33 mouse cellular contexts compared by ENCODE assay signal in genomic region chr2:26599965-26600364, GRCm38 (mm10). TPM values are rescaled to one million over a fixed set of nuclear protein-coding genes. Genes with fewer than 3 reads are reported as not detected.
DNase-seq lines count a peak whose midpoint lies in the region; ATAC-seq and TF ChIP-seq lines count a peak whose summit lies in the region.
"Had no signal": no experiment of that assay in that cellular context is flagged by ENCODE, and none has a peak within 500 bp of the region (broad histone marks: within the 10 kb centered on the region; RNA-seq: fewer than 3 reads in every experiment).

No protein-coding gene starts in this region.

- TF ChIP-seq CTCF in bone marrow, adult 2 months (IDR thresholded peaks at IDR 0.05; ENCODE audit: control insufficient read depth, insufficient read depth, low read length), result no peak
- no peak for TF ChIP-seq CTCF in liver, embryonic 14.5 days (IDR thresholded peaks at IDR 0.05; ENCODE audit: low read depth)

- no peak overlapping the region for H3K4me3 ChIP-seq in bone marrow, adult 2 months (replicated peaks; ENCODE audit: control insufficient read depth, low read depth, low read length)
- no peak overlapping the region for H3K4me3 ChIP-seq in liver, embryonic 14.5 days (ENCODE audit: insufficient read depth in 1 of 2, low read depth in 2 of 2, low read length in 2 of 2)
- H3K4me3 ChIP-seq: embryonic facial prominence, embryonic 10.5 days; heart, adult 2 months; hindbrain, embryonic 12.5 days; limb, embryonic 10.5 days; myocyte; neural tube, embryonic 13.5 days had no signal

- peaks cover 8% of the 10 kb centered on the region for H3K4me1 ChIP-seq in bone marrow, adult 2 months (ENCODE audit: control insufficient read depth, insufficient read depth, low read length)
- peaks cover 0 to 21% of the 10 kb centered on the region in 2 experiments; a peak in 2 of 4 replicates for H3K4me1 ChIP-seq in liver, embryonic 14.5 days (replicated peaks; ENCODE audit: control insufficient read depth in 2 of 2, insufficient read depth in 2 of 2, low read length in 1 of 2)

- H3K9ac ChIP-seq in liver, embryonic 14.5 days (replicated peaks), result no peak overlapping the region
- H3K9ac ChIP-seq: hindbrain, embryonic 12.5 days; neural tube, embryonic 13.5 days had no signal

- WGBS in bone marrow, adult 2 months, result 69% methylated on average over 4 of the region's 4 CpGs
- WGBS in liver, embryonic 14.5 days (ENCODE audit: insufficient replicate concordance), result 59% methylated on average over 4 of the region's 4 CpGs

- TF ChIP-seq EP300 in liver, embryonic 14.5 days (IDR thresholded peaks at IDR 0.05; ENCODE audit: low read depth), result no peak

- peak; percentile 36 for DNase-seq in adrenal gland, adult 2 months
- no peak for DNase-seq in adrenal gland, postnatal 25 days
- DNase-seq in kidney, adult 8-10 months, result peak; percentile 55 to 59
- no peak for DNase-seq in kidney, postnatal 4 days
- no peak for DNase-seq in liver, embryonic 14.5 days (ENCODE audit: low read depth in 3 of 3, low spot score in 3 of 3)
- no peak for DNase-seq in left cerebral cortex, adult 9 months (ENCODE audit: low spot score in 2 of 2)
- no peak for DNase-seq in layer of hippocampus, postnatal 25 days (ENCODE audit: extremely low spot score in 1 of 2, low spot score in 1 of 2)
- DNase-seq: cerebellum, adult 11-12 months; cerebellum, postnatal 10 days; gastrocnemius, postnatal 25 days; layer of hippocampus, adult 9-11 months; lung, adult 18-20 months; lung, postnatal 14 days; midbrain, embryonic 14.5 days; retina, postnatal 1 day; right cerebral cortex, postnatal 25 days; thymus, postnatal 25 days had no signal

- peaks cover 7% of the 10 kb centered on the region for H3K27me3 ChIP-seq in liver, embryonic 14.5 days (ENCODE audit: control insufficient read depth, insufficient read depth, low read length)

- ATAC-seq in liver, embryonic 14.5 days (ENCODE audit: insufficient read depth), result no peak
- ATAC-seq: forebrain, embryonic 16.5 days had no signal

- TF ChIP-seq POLR2A in bone marrow, adult 2 months (IDR thresholded peaks at IDR 0.05; ENCODE audit: borderline replicate concordance, control insufficient read depth, low read depth, low read length), result no peak

- H3K9me3 ChIP-seq in liver, embryonic 14.5 days (ENCODE audit: control insufficient read depth, low read length), result no peaks in the 10 kb centered on the region
- H3K9me3 ChIP-seq: embryonic facial prominence, embryonic 10.5 days; hindbrain, embryonic 12.5 days; limb, embryonic 10.5 days; neural tube, embryonic 13.5 days had no signal

- H3K4me2 ChIP-seq in liver, embryonic 14.5 days (ENCODE audit: low read depth), result no peak overlapping the region
- H3K4me2 ChIP-seq: hindbrain, embryonic 12.5 days; neural tube, embryonic 13.5 days had no signal

- H3K36me3 ChIP-seq in liver, embryonic 14.5 days (replicated peaks; ENCODE audit: control insufficient read depth, insufficient read depth, low read depth), result no peaks in the 10 kb centered on the region
- H3K36me3 ChIP-seq: limb, embryonic 10.5 days; neural tube, embryonic 13.5 days had no signal

- H3K27ac ChIP-seq in bone marrow, adult 2 months (ENCODE audit: control insufficient read depth, insufficient read depth, low read depth, low read length, poor library complexity), result peak overlapping the region; percentile 22
- peak overlapping the region; percentile 9; the same call in 1 of the 2 replicates for H3K27ac ChIP-seq in liver, embryonic 14.5 days
- H3K27ac ChIP-seq: embryonic facial prominence, embryonic 10.5 days; heart, adult 2 months; hindbrain, embryonic 12.5 days; limb, embryonic 10.5 days; neural tube, embryonic 13.5 days had no signal

RNA-seq across cellular contexts. Expression of gene Agpat2, which starts 4.3 kb away (rescaled TPM):
- total RNA-seq in adrenal gland, adult 2 months (2021), result 100 to 1,000 TPM; 469 to 591 TPM
- polyA plus RNA-seq in adrenal gland, adult 2 months (2012; rRNA removed), result 584 and 714 TPM in 2 replicates
- total RNA-seq in adrenal gland, postnatal 25 days (2021), result 290 and 352 TPM in 2 replicates
- polyA plus RNA-seq in bone marrow, adult 2 months (2011; ENCODE audit: insufficient read depth, insufficient read length, low replicate concordance, missing spikeins), result 10.6 and 32.5 TPM in 2 replicates
- 27.2 and 29.8 TPM in 2 replicates for polyA plus RNA-seq in liver, embryonic 14.5 days (2012; rRNA removed)
- polyA plus RNA-seq in liver, embryonic 14.5 days (2014; fragmentation: Nextera tagmentation; extraction: Ambion mirVana), result 31.4 and 32.8 TPM in 2 replicates
- total RNA-seq in layer of hippocampus, postnatal 25 days (2021), result 1 to 10 TPM; 1.2 to 1.9 TPM

RNA-seq across cellular contexts. Expression of gene Gm20532, which starts 13.5 kb away (rescaled TPM):
- total RNA-seq in adrenal gland, adult 2 months (2021), result not detected
- polyA plus RNA-seq in adrenal gland, adult 2 months (2012; rRNA removed), result not detected in 2 replicates
- total RNA-seq in adrenal gland, postnatal 25 days (2021), result not detected in 2 replicates
- not detected in 2 replicates for polyA plus RNA-seq in bone marrow, adult 2 months (2011; ENCODE audit: insufficient read depth, insufficient read length, low replicate concordance, missing spikeins)
- polyA plus RNA-seq in liver, embryonic 14.5 days (2012; rRNA removed), result not detected in 2 replicates
- polyA plus RNA-seq in liver, embryonic 14.5 days (2014; fragmentation: Nextera tagmentation; extraction: Ambion mirVana), result not detected in 2 replicates
- total RNA-seq in layer of hippocampus, postnatal 25 days (2021), result not detected
- total RNA-seq: adrenal gland, postnatal 14 days; gastrocnemius, postnatal 25 days; heart, adult 2 months; heart, postnatal 25 days; left cerebral cortex, adult 8-10 months; megakaryocyte-erythroid progenitor cell, adult 5-6 weeks had no signal
- polyA plus RNA-seq: cortical plate, adult 2 months; embryonic facial prominence, embryonic 10.5 days; forebrain, embryonic 16.5 days; heart, adult 2 months; heart, embryonic 14.5 days; hindbrain, embryonic 12.5 days; large intestine, adult 2 months; limb, embryonic 10.5 days; midbrain, embryonic 14.5 days; myocyte; neural tube, embryonic 13.5 days; stomach, embryonic 14.5 days had no signal

RNA-seq across cellular contexts. Expression of gene Egfl7, which starts 20.2 kb away (rescaled TPM):
- total RNA-seq in adrenal gland, adult 2 months (2021), result 100 to 1,000 TPM in 1 of 2 experiments, 10 to 100 TPM in 1; 71.2 to 146 TPM
- 355 and 444 TPM in 2 replicates for polyA plus RNA-seq in adrenal gland, adult 2 months (2012; rRNA removed)
- 159 and 211 TPM in 2 replicates for total RNA-seq in adrenal gland, postnatal 25 days (2021)
- polyA plus RNA-seq in bone marrow, adult 2 months (2011; ENCODE audit: insufficient read depth, insufficient read length, low replicate concordance, missing spikeins), result 91.0 and 128 TPM in 2 replicates
- polyA plus RNA-seq in liver, embryonic 14.5 days (2012; rRNA removed), result 61.7 and 68.0 TPM in 2 replicates
- polyA plus RNA-seq in liver, embryonic 14.5 days (2014; fragmentation: Nextera tagmentation; extraction: Ambion mirVana), result 46.8 and 47.6 TPM in 2 replicates
- 10 to 100 TPM; 56.8 to 68.2 TPM for total RNA-seq in layer of hippocampus, postnatal 25 days (2021)

RNA-seq across cellular contexts. Expression of gene Fam69b, which starts 28.3 kb away (rescaled TPM):
- 10 to 100 TPM in 1 of 2 experiments, 1 to 10 TPM in 1; 6.9 to 15.7 TPM for total RNA-seq in adrenal gland, adult 2 months (2021)
- polyA plus RNA-seq in adrenal gland, adult 2 months (2012; rRNA removed), result 21.8 and 33.4 TPM in 2 replicates
- total RNA-seq in adrenal gland, postnatal 25 days (2021), result 6.6 and 9.8 TPM in 2 replicates
- 0.99 and 4.2 TPM in 2 replicates for polyA plus RNA-seq in bone marrow, adult 2 months (2011; ENCODE audit: insufficient read depth, insufficient read length, low replicate concordance, missing spikeins)
- polyA plus RNA-seq in liver, embryonic 14.5 days (2012; rRNA removed), result 0.78 and 0.94 TPM in 2 replicates
- polyA plus RNA-seq in liver, embryonic 14.5 days (2014; fragmentation: Nextera tagmentation; extraction: Ambion mirVana), result 0.70 and 0.78 TPM in 2 replicates
- 10 to 100 TPM; 71.3 to 78.8 TPM for total RNA-seq in layer of hippocampus, postnatal 25 days (2021)

Comparison
In these comparisons a context has a peak if more than half of its experiments do, and no peak if none do; other contexts are left out.
1. DNase-seq: peak in adrenal gland, adult 2 months (single experiment) and kidney, adult 8-10 months (2 of 2); none in adrenal gland, postnatal 25 days (single experiment), kidney, postnatal 4 days (0 of 2), liver, embryonic 14.5 days (0 of 3), left cerebral cortex, adult 9 months (0 of 2) and layer of hippocampus, postnatal 25 days (0 of 2).
2. RNA of gene Agpat2, which starts 4.3 kb away (total RNA-seq): 469 to 591 TPM in adrenal gland, adult 2 months and 290 to 352 TPM in adrenal gland, postnatal 25 days; 1.2 to 1.9 TPM in layer of hippocampus, postnatal 25 days; every median in the first group is over 100 times any median in the second.